Mouse (Mus musculus) heart, adult 2 months (tissue): Measurements from ENCODE around the gene Gjd3.

Experiments
- CTCF ChIP-seq: fragments of 200-600 bp; IDR thresholded peaks from 2 replicates; pipeline ENCODE4 v1.8.1; 2022; ENCODE audit warnings: antibody characterized with exemption, mild to moderate bottlenecking, moderate library complexity
- POLR2A ChIP-seq: fragments of 200-500 bp; IDR thresholded peaks from 2 replicates; pipeline ENCODE4 v1.6.1; 2011; ENCODE audit warnings: mild to moderate bottlenecking, low read depth, low read length, control low read depth; ENCODE audit not compliant: insufficient read depth

- no peak for TF ChIP-seq POLR2A
- TF ChIP-seq CTCF: no peak
Measured at GRCm38 (mm10) chr11:98947969-98948569, 34.7 kb downstream of the Gjd3 start.
